Comparison of ENCODE assay signal across 8 mouse cellular contexts in genomic region chr2:154551476-154551875, GRCm38 (mm10). TPM values are rescaled to one million over a fixed set of nuclear protein-coding genes. Genes with fewer than 3 reads are reported as not detected.
DNase-seq lines count a peak whose midpoint lies in the region; ATAC-seq and TF ChIP-seq lines count a peak whose summit lies in the region.

Actl10 (plus strand) TSS chr2:154551776.

- no peak for TF ChIP-seq EP300 in stomach, postnatal 0 days (optimal IDR thresholded peaks at IDR 0.05)

- no peak within 1 kb of the TSS for H3K27ac ChIP-seq in neural tube, embryonic 11.5 days (ENCODE audit: low read depth, low read length)
- H3K27ac ChIP-seq in liver, embryonic 11.5 days (ENCODE audit: low read depth, low read length): no peak within 1 kb of the TSS
- no peak within 1 kb of the TSS for H3K27ac ChIP-seq in stomach, postnatal 0 days (replicated peaks)

- 83% methylated on average over 4 of the region's 4 CpGs for WGBS in neural tube, embryonic 11.5 days
- WGBS in liver, embryonic 11.5 days: 72% methylated on average over 4 of the region's 4 CpGs
- 84% methylated on average over 4 of the region's 4 CpGs for WGBS in stomach, postnatal 0 days

- H3K36me3 ChIP-seq in erythroblast, embryonic 14.5 days (ENCODE audit: control insufficient read depth): peaks cover 16% of the 10 kb centered on the region
- no peaks in the 10 kb centered on the region for H3K36me3 ChIP-seq in neural tube, embryonic 11.5 days (ENCODE audit: control insufficient read depth, insufficient read depth, low read length)
- no peaks in the 10 kb centered on the region for H3K36me3 ChIP-seq in liver, embryonic 11.5 days (ENCODE audit: control insufficient read depth, insufficient read depth, low read length)
- no peaks in the 10 kb centered on the region for H3K36me3 ChIP-seq in stomach, postnatal 0 days (ENCODE audit: control insufficient read depth, insufficient read depth, low read length)

- H3K9me3 ChIP-seq in erythroblast, embryonic 14.5 days (ENCODE audit: control insufficient read depth, low read length): peaks cover 4% of the 10 kb centered on the region; the same call in 1 of the 2 replicates
- H3K9me3 ChIP-seq in neural tube, embryonic 11.5 days (ENCODE audit: control insufficient read depth, low read length): no peaks in the 10 kb centered on the region
- H3K9me3 ChIP-seq in liver, embryonic 11.5 days (ENCODE audit: control insufficient read depth, low read length): no peaks in the 10 kb centered on the region
- no peaks in the 10 kb centered on the region for H3K9me3 ChIP-seq in stomach, postnatal 0 days (ENCODE audit: control insufficient read depth, low read length)

- H3K27me3 ChIP-seq in erythroblast, embryonic 14.5 days (ENCODE audit: control insufficient read depth): peaks cover 44% of the 10 kb centered on the region
- H3K27me3 ChIP-seq in neural tube, embryonic 11.5 days (ENCODE audit: control insufficient read depth, insufficient read depth, low read length): peaks cover 13% of the 10 kb centered on the region; the same call in 1 of the 2 replicates
- peaks cover 35% of the 10 kb centered on the region for H3K27me3 ChIP-seq in liver, embryonic 11.5 days (replicated peaks; ENCODE audit: control insufficient read depth, insufficient read depth, low read length)
- no peaks in the 10 kb centered on the region for H3K27me3 ChIP-seq in stomach, postnatal 0 days (ENCODE audit: control insufficient read depth, insufficient read depth, low read length)

- peaks cover 27% of the 10 kb centered on the region for H3K4me1 ChIP-seq in erythroblast, embryonic 14.5 days (ENCODE audit: control insufficient read depth)
- peaks cover 9% of the 10 kb centered on the region for H3K4me1 ChIP-seq in neural tube, embryonic 11.5 days (ENCODE audit: control insufficient read depth, insufficient read depth, low read length)
- H3K4me1 ChIP-seq in liver, embryonic 11.5 days (replicated peaks; ENCODE audit: control insufficient read depth, insufficient read depth, low read length): peaks cover 23% of the 10 kb centered on the region
- peaks cover 10% of the 10 kb centered on the region; the same call in 1 of the 2 replicates for H3K4me1 ChIP-seq in stomach, postnatal 0 days (replicated peaks; ENCODE audit: control insufficient read depth, insufficient read depth)

- no peak for DNase-seq in neural tube, embryonic 11.5 days (ENCODE audit: low spot score)
- DNase-seq in neural tube, embryonic 10.5 days (ENCODE audit: extremely low spot score, low spot score): no peak
- DNase-seq in liver, embryonic 11.5 days (ENCODE audit: low spot score): no peak
- no peak for DNase-seq in stomach, postnatal 0 days (ENCODE audit: low spot score)
- no peak for DNase-seq in left cerebral cortex, adult 9 months (ENCODE audit: low spot score in 2 of 2)
- DNase-seq in retina, embryonic 14.5 days (ENCODE audit: low spot score): no peak

- peak within 1 kb of the TSS; percentile 14; the same call in 1 of the 2 replicates for H3K4me2 ChIP-seq in neural tube, embryonic 11.5 days (ENCODE audit: low read depth)
- peak within 1 kb of the TSS; percentile 55 for H3K4me2 ChIP-seq in liver, embryonic 11.5 days
- peak within 1 kb of the TSS; percentile 47 for H3K4me2 ChIP-seq in stomach, postnatal 0 days (replicated peaks; ENCODE audit: low read depth)

- no peak within 1 kb of the TSS; the same call in 1 of the 2 replicates for H3K9ac ChIP-seq in neural tube, embryonic 11.5 days (ENCODE audit: low read length)
- H3K9ac ChIP-seq in liver, embryonic 11.5 days (ENCODE audit: low read depth, low read length): peak within 1 kb of the TSS; percentile 21; the same call in 1 of the 2 replicates
- 0 out of 2 replicates have a peak within 1 kb of the TSS, but pooled peaks have one; percentile 23 for H3K9ac ChIP-seq in stomach, postnatal 0 days (ENCODE audit: low read length)

- H3K4me3 ChIP-seq in erythroblast, embryonic 14.5 days (replicated peaks): peak within 1 kb of the TSS; percentile 34
- H3K4me3 ChIP-seq in neural tube, embryonic 11.5 days (ENCODE audit: low read depth, low read length): 0 out of 2 replicates have a peak within 1 kb of the TSS, but pooled peaks have one; percentile 6
- peak within 1 kb of the TSS; percentile 25 for H3K4me3 ChIP-seq in liver, embryonic 11.5 days (ENCODE audit: low read depth, low read length)
- peak within 1 kb of the TSS; percentile 12; the same call in 1 of the 2 replicates for H3K4me3 ChIP-seq in stomach, postnatal 0 days (ENCODE audit: low read depth, low read length)

- no peak for ATAC-seq in erythroblast, adult 5-6 weeks (replicated peaks; ENCODE audit: low FRiP score, poor library complexity, severe bottlenecking)
- ATAC-seq in neural tube, embryonic 11.5 days (ENCODE audit: insufficient read depth, low FRiP score, low TSS enrichment): no peak
- no peak for ATAC-seq in liver, embryonic 11.5 days (replicated peaks; ENCODE audit: low FRiP score)
- ATAC-seq in stomach, postnatal 0 days (ENCODE audit: low FRiP score, low TSS enrichment): no peak

- no peak for TF ChIP-seq CTCF in stomach, postnatal 0 days (IDR thresholded peaks at IDR 0.05; ENCODE audit: low read depth)

RNA-seq across cellular contexts. Expression of gene Actl10, which starts in this region (rescaled TPM):
- 0.03 TPM in 1 of 2 replicates, not detected in the other for polyA plus RNA-seq in erythroblast, embryonic 14.5 days (2012)
- not detected in 2 replicates for total RNA-seq in erythroblast, adult 5-6 weeks (2015; ENCODE audit: low replicate concordance)
- not detected in 2 replicates for total RNA-seq in erythroblast, adult 5-6 weeks (2017; ENCODE audit: low replicate concordance)
- polyA plus RNA-seq in neural tube, embryonic 11.5 days (2014; fragmentation: Nextera tagmentation; extraction: Ambion mirVana): 0.20 and 0.42 TPM in 2 replicates
- polyA plus RNA-seq in liver, embryonic 11.5 days (2014; fragmentation: Nextera tagmentation; extraction: Ambion mirVana): 0.25 TPM in 1 of 2 replicates, not detected in the other
- polyA plus RNA-seq in stomach, postnatal 0 days (2015; fragmentation: Nextera tagmentation; extraction: Ambion mirVana): not detected in 2 replicates
